Mouse (Mus musculus) liver, postnatal 0 days (tissue): ENCODE results near the gene Prickle4. TPM values are rescaled to one million over a fixed set of nuclear protein-coding genes. Genes with fewer than 3 reads are reported as not detected.
A peak's percentile ranks its signal among the peaks of the same experiment; 100 is the strongest.

Source experiments
- ATAC-seq: fragments of 200-750 bp; cut with Nextera tagmentation; 2 replicates; pipeline ENCODE4 v1.8.0; 2017; ENCODE audit warnings: mild to moderate bottlenecking, moderate library complexity
- DNase-seq: peaks from one replicate; pipeline ENCODE4 v3.0.0-alpha.2; 2016
- H3K27ac ChIP-seq: fragments of 300-500 bp; sonication (generic); 2 replicates; pipeline ENCODE4 v1.5.1; 2014; ENCODE audit warnings: antibody characterized with exemption, moderate library complexity, mild to moderate bottlenecking, low read depth
- H3K27me3 ChIP-seq: fragments of 300-500 bp; sonication (generic); 2 replicates; pipeline ENCODE4 v1.6.1; 2014; ENCODE audit warnings: low read length, control low read depth, mixed read lengths; ENCODE audit not compliant: insufficient read depth
- H3K36me3 ChIP-seq: fragments of 300-500 bp; sonication (generic); replicated peaks from 2 replicates; pipeline ENCODE4 v1.6.1; 2014; ENCODE audit warnings: mild to moderate bottlenecking, control low read depth, low read length, moderate library complexity, mixed read lengths; ENCODE audit not compliant: insufficient read depth
- H3K4me1 ChIP-seq: fragments of 300-500 bp; sonication (generic); 2 replicates; pipeline ENCODE4 v1.6.1; 2014; ENCODE audit warnings: antibody characterized with exemption, mild to moderate bottlenecking, control low read depth; ENCODE audit not compliant: insufficient read depth
- H3K4me2 ChIP-seq: fragments of 300-500 bp; sonication (generic); 2 replicates; pipeline ENCODE4 v1.6.1; 2014; ENCODE audit warnings: low read depth, mild to moderate bottlenecking, low read length, moderate library complexity, mixed read lengths
- H3K4me3 ChIP-seq: fragments of 300-500 bp; sonication (generic); 2 replicates; pipeline ENCODE4 v1.5.1; 2014; ENCODE audit warnings: low read depth, low read length
- H3K9ac ChIP-seq: fragments of 300-500 bp; sonication (generic); replicated peaks from 2 replicates; pipeline ENCODE4 v1.6.1; 2014; ENCODE audit warnings: mild to moderate bottlenecking, moderate library complexity
- H3K9me3 ChIP-seq: fragments of 300-500 bp; sonication (generic); 2 replicates; pipeline ENCODE4 v1.6.1; 2016; ENCODE audit warnings: mild to moderate bottlenecking, control low read depth, low read length, mixed read lengths
- CTCF ChIP-seq: sonication (generic); IDR thresholded peaks from 2 replicates; pipeline ENCODE4 v1.5.1; 2016; ENCODE audit warnings: antibody characterized with exemption, low read depth
- EP300 ChIP-seq: IDR thresholded peaks from 2 replicates; pipeline ENCODE4 v1.6.1; 2016; ENCODE audit warnings: antibody characterized with exemption, low read depth, mild to moderate bottlenecking
- WGBS: fragments of 180-500 bp; shearing (Covaris S2); extraction: QIAGEN DNeasy Blood & Tissue Kit; methylation state at CpG from one replicate; pipeline ENCODE4 v1.1.7; 2014; ENCODE audit not compliant: insufficient replicate concordance; 5-methylcytosine and 5-hydroxymethylcytosine counted together
- polyA plus RNA-seq: library from polyadenylated mRNA; unstranded; fragments of >200 nt; fragmentation: Nextera tagmentation; extraction: Ambion mirVana; gene quantifications from 2 replicates; pipeline ENCODE4 v1.2.1, GENCODE M21; 2015

The Prickle4 gene
- polyA plus RNA-seq, 1 experiment from 2014 or later: 0.25 TPM

DNA sequence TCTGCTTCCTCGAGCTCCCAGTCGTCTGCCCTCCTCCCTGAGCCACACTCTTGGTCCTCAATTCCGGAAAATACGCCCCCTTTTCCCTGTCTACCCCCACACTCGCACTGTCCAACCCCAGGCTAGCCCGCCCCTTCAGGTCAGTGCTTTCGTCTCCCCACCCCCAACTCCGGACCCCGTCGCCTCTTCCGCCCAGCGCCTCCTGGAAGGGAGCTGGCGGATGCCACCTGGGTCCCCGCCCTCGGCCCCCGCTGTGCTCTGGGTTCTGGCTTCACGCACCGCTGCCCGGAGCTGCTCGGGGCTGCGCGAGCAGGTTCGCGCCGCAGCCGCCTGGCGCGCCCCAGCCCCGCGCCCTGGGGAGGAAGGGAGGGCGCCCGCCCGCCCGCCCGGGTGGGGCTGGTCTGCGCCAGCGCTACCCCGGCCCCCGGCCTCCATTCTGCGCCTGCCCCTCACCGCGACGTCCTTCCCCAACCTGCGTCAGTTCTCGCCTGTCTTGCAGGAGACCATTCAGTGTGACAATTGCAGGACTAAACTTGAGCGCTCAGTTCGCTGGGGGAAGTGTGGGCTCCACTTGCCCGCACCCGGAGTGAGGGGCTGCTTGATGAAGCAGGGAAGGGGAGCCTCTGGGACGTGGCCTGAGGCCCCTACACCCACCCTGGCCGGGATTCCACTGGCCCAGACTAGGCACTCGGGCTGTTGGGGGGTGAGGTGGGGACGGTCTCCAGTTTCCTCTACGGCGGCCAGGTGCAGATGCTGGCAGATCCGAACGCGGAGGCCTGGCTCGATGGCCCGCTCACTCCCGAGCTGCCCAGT, 43.7 kb upstream of the Prickle4 start:
- no peaks in the 10 kb centered on the region for H3K9me3 ChIP-seq
- H3K27me3 ChIP-seq: peaks cover 6% of the 10 kb centered on the region; the same call in 1 of the 2 replicates
- DNase-seq (peak; percentile 75), ATAC-seq (peak; percentile 18)
- H3K4me3 ChIP-seq: peak overlapping the region; percentile 77
- no peak for TF ChIP-seq CTCF
- no peak for TF ChIP-seq EP300
- peaks cover 23% of the 10 kb centered on the region for H3K4me1 ChIP-seq
- 2% methylated on average over 55 of the region's 61 CpGs for WGBS
- H3K36me3 ChIP-seq: no peaks in the 10 kb centered on the region
- H3K27ac ChIP-seq: peak overlapping the region; percentile 87
- peak overlapping the region; percentile 92 for H3K4me2 ChIP-seq
- peak overlapping the region; percentile 71 for H3K9ac ChIP-seq

DNA sequence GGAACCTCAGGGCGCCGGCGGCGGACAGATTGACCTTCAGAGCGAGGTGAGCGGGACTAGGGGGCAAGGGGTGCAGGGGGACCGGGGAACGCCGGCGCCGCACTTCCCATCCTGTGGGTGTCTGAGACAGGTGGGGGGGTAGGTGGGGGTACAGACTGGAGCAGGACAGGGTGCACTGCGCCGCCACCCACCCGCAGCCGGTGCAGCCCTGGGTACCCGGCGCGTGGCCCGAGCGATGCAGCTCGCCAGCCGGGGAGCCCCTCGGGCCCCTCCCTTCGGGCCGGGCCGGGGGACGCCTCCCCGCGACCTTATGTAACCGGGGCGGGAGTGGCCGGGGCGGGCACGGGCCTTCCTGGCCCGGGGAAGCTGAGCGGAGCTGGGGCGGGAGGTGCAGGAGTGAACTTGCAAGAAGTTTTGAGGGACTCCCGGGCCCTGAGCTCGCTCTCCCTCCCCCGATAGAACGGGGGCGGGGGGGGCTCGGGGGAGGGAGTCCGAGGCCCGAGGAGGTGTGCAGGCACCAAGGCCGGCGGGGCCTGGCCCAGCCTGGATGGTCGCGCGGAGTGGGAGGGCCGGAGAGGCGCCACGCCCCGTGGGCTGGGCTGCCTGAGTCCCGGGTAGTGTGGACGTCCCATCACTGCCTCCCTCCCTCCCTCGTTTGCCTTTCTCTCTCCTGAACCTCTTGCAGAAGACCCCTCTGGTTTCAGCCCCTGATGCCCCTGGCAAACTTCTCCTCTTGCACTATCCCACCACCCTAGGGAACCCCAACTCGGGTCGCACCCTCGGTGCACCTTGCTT, 42.9 kb upstream of the Prickle4 start:
- DNase-seq (peak; percentile 87), ATAC-seq (peak; percentile 72)
- under 1% methylated on average over 40 of the region's 60 CpGs for WGBS
- peak overlapping the region; percentile 77 for H3K4me3 ChIP-seq
- H3K9me3 ChIP-seq: no peaks in the 10 kb centered on the region
- H3K9ac ChIP-seq: peak overlapping the region; percentile 71
- H3K27me3 ChIP-seq: peaks cover 6% of the 10 kb centered on the region; the same call in 1 of the 2 replicates
- H3K36me3 ChIP-seq: no peaks in the 10 kb centered on the region
- H3K27ac ChIP-seq: peak overlapping the region; percentile 87
- peak overlapping the region; percentile 92 for H3K4me2 ChIP-seq
- TF ChIP-seq EP300: no peak
- TF ChIP-seq CTCF: no peak
- H3K4me1 ChIP-seq: peaks cover 19% of the 10 kb centered on the region

DNA sequence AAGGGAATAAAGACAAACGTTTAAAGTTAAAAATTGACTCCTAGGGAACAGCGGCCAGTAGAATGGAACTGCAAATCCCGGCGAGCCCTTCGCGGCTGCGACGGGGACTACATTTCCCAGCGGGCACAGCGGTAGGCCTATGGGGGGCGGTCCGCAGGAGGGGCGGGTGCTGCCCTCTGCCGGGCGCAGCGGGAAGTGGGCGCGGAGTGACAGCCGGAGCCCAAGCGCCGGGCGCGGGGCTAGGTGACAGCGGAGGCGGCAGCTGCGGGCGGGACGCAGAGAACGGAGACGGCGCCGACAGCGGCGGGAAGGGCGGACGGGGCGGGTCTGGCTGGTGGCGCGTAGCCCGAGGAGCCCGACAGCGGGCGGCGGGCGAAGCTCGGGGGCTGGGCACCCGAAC, 42.3 kb upstream of the Prickle4 start, which contains the start of gene Tfeb:
Tfeb (plus strand) TSS at position 175 of the 400 bp plus-strand sequence.
- H3K4me1 ChIP-seq: peaks cover 19% of the 10 kb centered on the region

DNA sequence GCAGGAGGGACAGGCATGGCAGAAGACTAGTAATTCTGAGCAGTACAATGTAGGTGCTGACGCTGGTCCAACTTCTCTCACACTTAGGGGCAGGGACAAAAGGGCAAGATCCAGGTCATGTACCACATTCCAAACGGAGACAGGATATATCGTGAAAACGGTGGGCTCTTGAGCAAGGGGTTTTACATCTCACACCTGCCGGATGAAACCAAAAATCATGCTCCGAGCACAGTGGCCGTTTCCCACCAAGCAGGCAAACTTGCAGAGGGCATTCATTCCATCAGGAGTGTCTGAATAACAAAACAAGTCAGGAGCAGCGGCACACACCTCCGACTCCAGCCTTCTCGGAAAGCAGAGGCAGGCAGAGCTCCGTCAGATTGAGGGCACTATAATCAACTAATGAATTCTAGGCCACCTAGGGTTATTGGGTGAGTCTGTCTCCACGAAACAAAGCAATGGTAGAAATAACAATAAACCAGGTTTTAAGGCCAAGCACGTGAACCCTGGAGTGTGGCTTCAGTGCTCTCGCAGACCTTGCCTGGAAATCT, 41.1 kb upstream of the Prickle4 start:
- ATAC-seq: no peak
- 77% methylated on average over 14 of the region's 14 CpGs for WGBS
- no peak for DNase-seq
- Histone ChIP-seq H3K27me3 (peaks cover 6% of the 10 kb centered on the region; the same call in 1 of the 2 replicates), H3K4me3 (no peak overlapping the region), H3K4me2 (no peak overlapping the region), H3K9ac (no peak overlapping the region), H3K9me3 (no peaks in the 10 kb centered on the region), H3K4me1 (peaks cover 19% of the 10 kb centered on the region), H3K36me3 (no peaks in the 10 kb centered on the region), H3K27ac (no peak overlapping the region)
- TF ChIP-seq EP300 (no peak), CTCF (no peak)

More for the DNA sequence above, 42.3 kb upstream of the Prickle4 start, which contains the start of gene Tfeb:
- peak within 1 kb of the TSS; percentile 77 for H3K4me3 ChIP-seq
- DNase-seq: peak; percentile 97
- WGBS: 2% methylated on average over 36 of the region's 47 CpGs
- ATAC-seq: peak; percentile 82
- TF ChIP-seq CTCF: peak; percentile 98
- no peak for TF ChIP-seq EP300
- H3K9ac ChIP-seq: peak within 1 kb of the TSS; percentile 71
- H3K27me3 ChIP-seq: peaks cover 6% of the 10 kb centered on the region; the same call in 1 of the 2 replicates
- no peaks in the 10 kb centered on the region for H3K9me3 ChIP-seq
- peak within 1 kb of the TSS; percentile 92 for H3K4me2 ChIP-seq
- H3K27ac ChIP-seq: peak within 1 kb of the TSS; percentile 87
- H3K36me3 ChIP-seq: no peaks in the 10 kb centered on the region

DNA sequence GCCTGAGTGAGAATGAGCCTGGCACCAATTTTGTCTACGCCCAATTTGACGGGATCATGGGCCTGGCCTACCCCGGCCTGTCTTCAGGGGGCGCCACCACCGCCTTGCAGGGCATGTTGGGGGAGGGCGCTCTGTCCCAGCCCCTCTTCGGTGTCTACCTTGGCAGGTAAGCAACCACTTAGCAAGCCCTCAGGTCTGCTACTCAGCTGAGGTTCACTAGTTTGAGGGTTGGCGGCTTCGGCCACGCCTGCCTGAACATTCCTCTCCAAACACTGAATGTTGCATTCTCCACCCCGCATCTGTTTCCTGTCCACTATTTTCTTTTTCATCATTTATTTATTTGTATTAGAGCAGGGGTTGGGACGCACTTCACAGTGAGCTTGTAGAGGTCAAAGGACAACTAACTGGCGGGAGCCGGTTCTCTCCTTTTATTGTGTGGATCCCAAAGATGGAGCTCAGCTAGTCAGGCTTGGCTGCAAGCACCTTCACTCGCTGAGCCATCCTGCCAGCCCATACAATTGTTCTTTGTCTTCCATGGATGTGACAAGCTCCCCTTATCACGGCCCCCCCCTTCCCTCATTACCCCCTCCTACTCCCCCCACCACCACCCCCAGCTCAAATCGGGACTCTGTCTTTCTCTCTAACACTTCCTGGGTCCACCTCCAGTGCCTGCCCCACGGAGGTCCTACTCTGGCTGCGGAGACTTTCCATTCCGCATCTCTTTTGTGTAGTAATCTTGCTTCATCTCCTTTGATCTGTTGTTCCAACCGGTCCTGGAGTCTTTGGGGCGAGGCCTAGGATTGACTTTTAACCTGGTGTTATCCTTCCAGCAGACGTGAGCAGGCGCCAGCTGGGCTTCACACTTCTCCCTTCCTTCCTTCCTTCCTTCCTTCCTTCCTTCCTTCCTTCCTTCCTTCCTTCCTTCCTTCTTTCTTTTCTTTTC, 36.4 kb upstream of the Prickle4 start:
- no peak for DNase-seq

More for the DNA sequence above, 36.4 kb upstream of the Prickle4 start:
- H3K36me3 ChIP-seq: no peaks in the 10 kb centered on the region
- H3K9me3 ChIP-seq: no peaks in the 10 kb centered on the region
- TF ChIP-seq EP300 (no peak), CTCF (0 out of 2 replicates have a peak, but pooled peaks have one; percentile 7)
- WGBS: 61% methylated on average over 24 of the region's 24 CpGs
- no peak overlapping the region for H3K27ac ChIP-seq
- H3K27me3 ChIP-seq: no peaks in the 10 kb centered on the region
- H3K4me1 ChIP-seq: no peaks in the 10 kb centered on the region; the same call in 1 of the 2 replicates
- H3K9ac ChIP-seq: no peak overlapping the region
- ATAC-seq: no peak
- H3K4me2 ChIP-seq: no peak overlapping the region
- no peak overlapping the region for H3K4me3 ChIP-seq
